Mouse (Mus musculus): Measurements from ENCODE around the gene Klk1b3. TPM values are rescaled to one million over a fixed set of nuclear protein-coding genes. Genes with fewer than 3 reads are reported as not detected.

Klk1b3 gene
- not detected in 2 replicates for polyA plus RNA-seq (2015; fragmentation: Nextera tagmentation; extraction: Ambion mirVana)

DNA sequence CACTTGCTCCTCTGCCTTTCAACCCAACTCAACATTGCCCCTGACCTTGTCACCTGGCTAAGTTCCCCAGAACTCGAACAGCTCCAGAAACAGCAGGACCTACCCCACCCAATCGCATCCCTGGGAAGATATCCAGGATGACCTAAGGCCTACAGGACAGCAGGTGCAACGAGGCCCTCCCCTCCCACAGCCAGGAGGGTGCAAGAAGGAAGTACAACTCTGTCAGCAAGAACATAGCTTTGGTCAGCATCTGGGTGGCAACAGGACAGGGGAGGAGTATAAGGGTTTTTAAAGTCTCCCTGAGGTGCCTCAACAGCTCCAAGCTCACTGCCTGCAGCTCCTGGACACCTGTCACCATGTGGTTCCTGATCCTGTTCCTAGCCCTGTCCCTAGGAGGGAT lies at the start of gene Klk1b3:
TSS of gene Klk1b3 (plus strand) at position 301 of the 400 bp plus-strand sequence.

GRCm38 (mm10) chr7:44187936-44188335 lies 10.1 kb upstream of the Klk1b3 start, which contains the start of gene Klk1b24:
TSS of gene Klk1b24 (plus strand) at chr7:44188236.

DNA sequence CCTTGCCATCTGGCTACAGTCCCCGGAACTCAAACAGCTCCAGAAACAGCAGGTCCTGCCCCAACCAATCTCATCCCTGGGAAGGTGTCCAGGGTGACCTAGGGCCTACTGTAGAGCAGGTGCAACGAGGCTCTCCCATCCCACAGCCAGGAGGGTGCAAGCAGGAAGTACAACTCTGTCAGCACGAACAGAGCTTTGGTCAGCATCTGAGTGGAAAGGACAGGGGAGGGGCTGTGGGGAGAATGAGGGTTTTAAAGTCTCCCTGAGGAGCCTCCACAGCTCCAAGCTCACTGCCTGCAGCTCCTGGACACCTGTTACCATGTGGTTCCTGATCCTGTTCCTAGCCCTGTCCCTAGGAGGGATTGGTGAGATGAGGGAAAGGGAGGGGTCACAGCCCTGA lies 9.1 kb downstream of the Klk1b3 start, which contains the start of gene Klk1b4:
TSS of gene Klk1b4 (plus strand) at position 301 of the 400 bp plus-strand sequence.

GRCm38 (mm10) chr7:44215645-44216044 lies 17.7 kb downstream of the Klk1b3 start, which contains the start of gene Klk1b5:
TSS of gene Klk1b5 (plus strand) at chr7:44215945.

DNA sequence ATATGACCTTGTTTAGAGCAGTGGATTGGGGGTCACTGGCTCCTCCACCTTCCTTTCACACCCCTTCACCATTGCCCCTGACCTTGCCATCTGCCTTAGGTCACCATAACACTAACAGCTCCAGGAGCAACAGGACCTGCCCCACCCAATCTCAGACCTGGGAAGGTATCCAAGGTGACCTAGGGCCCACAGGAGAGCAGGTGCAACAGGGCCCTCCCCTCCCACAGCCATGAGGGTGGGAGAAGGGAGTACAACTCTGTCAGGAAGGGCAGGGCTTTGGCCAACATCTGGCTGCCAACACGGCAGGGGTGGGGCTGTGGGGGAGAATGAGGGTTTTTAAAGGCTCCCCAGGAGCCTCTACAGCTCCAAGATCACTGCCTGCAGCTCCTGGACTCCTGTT lies 27.1 kb downstream of the Klk1b3 start, which contains the start of gene Klk1:
TSS of gene Klk1 (plus strand) at position 285 of the 400 bp plus-strand sequence.

DNA sequence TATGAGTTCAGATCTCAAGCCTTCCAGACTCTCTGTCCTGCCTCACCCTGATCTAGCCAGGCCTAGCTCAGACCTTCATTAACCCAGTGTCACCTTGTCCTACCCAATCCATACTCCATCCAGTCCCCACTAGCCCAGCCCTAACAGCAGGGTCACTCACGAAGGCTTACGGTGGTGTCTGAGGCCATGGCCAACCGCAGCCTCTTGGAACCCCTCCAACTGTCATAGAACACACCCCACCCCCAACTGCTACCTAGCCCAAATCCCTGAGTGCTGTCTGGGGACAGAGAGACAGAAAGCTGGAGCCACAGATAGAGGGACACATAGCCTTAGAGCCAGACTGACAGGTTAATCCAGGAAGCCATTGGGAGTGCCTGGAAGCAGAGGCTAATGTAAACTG lies 37.9 kb downstream of the Klk1b3 start, which contains the start of gene Gm36864:
TSS of gene Gm36864 (plus strand) at position 269 of the 400 bp plus-strand sequence.

GRCm38 (mm10) chr7:44246055-44246983 lies 48.3 kb downstream of the Klk1b3 start, which contains the start of the genes 1700028J19Rik and 2410002F23Rik:
TSS of gene 1700028J19Rik (minus strand) at chr7:44246695.
TSS of gene 2410002F23Rik (plus strand) at chr7:44246722.

Other genes with a start within 250 kb of the Klk1b3 start
- not detected in 2 replicates for gene Klk1b8, start 247.5 kb upstream of the Klk1b3 start, polyA plus RNA-seq (2015; fragmentation: Nextera tagmentation; extraction: Ambion mirVana)
- gene Klk1b1, start 231.4 kb upstream of the Klk1b3 start, polyA plus RNA-seq (2015; fragmentation: Nextera tagmentation; extraction: Ambion mirVana): not detected in 2 replicates
- not detected in 2 replicates for gene Klk1b9, start 222.1 kb upstream of the Klk1b3 start, polyA plus RNA-seq (2015; fragmentation: Nextera tagmentation; extraction: Ambion mirVana)
- gene Klk1b11, start 202.3 kb upstream of the Klk1b3 start, polyA plus RNA-seq (2015; fragmentation: Nextera tagmentation; extraction: Ambion mirVana): not detected in 2 replicates
- gene Klk1b26, start 186.0 kb upstream of the Klk1b3 start, polyA plus RNA-seq (2015; fragmentation: Nextera tagmentation; extraction: Ambion mirVana): not detected in 2 replicates
- not detected in 2 replicates for gene Klk1b27, start 145.9 kb upstream of the Klk1b3 start, polyA plus RNA-seq (2015; fragmentation: Nextera tagmentation; extraction: Ambion mirVana)
- gene Klk1b21, start 95.9 kb upstream of the Klk1b3 start, polyA plus RNA-seq (2015; fragmentation: Nextera tagmentation; extraction: Ambion mirVana): not detected in 2 replicates
- not detected in 2 replicates for gene Klk1b22, start 85.5 kb upstream of the Klk1b3 start, polyA plus RNA-seq (2015; fragmentation: Nextera tagmentation; extraction: Ambion mirVana)
- not detected in 2 replicates for gene Klk1b16, start 61.4 kb upstream of the Klk1b3 start, polyA plus RNA-seq (2015; fragmentation: Nextera tagmentation; extraction: Ambion mirVana)
- not detected in 2 replicates for gene Klk1b24, start 10.0 kb upstream of the Klk1b3 start, polyA plus RNA-seq (2015; fragmentation: Nextera tagmentation; extraction: Ambion mirVana)
- not detected in 2 replicates for gene Klk1b4, start 9.2 kb downstream of the Klk1b3 start, polyA plus RNA-seq (2015; fragmentation: Nextera tagmentation; extraction: Ambion mirVana)
- gene Klk1b5, start 17.8 kb downstream of the Klk1b3 start, polyA plus RNA-seq (2015; fragmentation: Nextera tagmentation; extraction: Ambion mirVana): not detected in 2 replicates
- not detected in 2 replicates for gene Klk1, start 27.2 kb downstream of the Klk1b3 start, polyA plus RNA-seq (2015; fragmentation: Nextera tagmentation; extraction: Ambion mirVana)
- 0.10 TPM in 1 of 2 replicates, not detected in the other for gene Gm36864, start 38.0 kb downstream of the Klk1b3 start, polyA plus RNA-seq (2015; fragmentation: Nextera tagmentation; extraction: Ambion mirVana)
- gene 1700028J19Rik, start 48.5 kb downstream of the Klk1b3 start, polyA plus RNA-seq (2015; fragmentation: Nextera tagmentation; extraction: Ambion mirVana): 2.0 and 2.2 TPM in 2 replicates
- gene 2410002F23Rik, start 48.5 kb downstream of the Klk1b3 start, polyA plus RNA-seq (2015; fragmentation: Nextera tagmentation; extraction: Ambion mirVana): 180 and 195 TPM in 2 replicates
- not detected in 2 replicates for gene Acp4, start 59.2 kb downstream of the Klk1b3 start, polyA plus RNA-seq (2015; fragmentation: Nextera tagmentation; extraction: Ambion mirVana)
- gene Gm15517, start 63.3 kb downstream of the Klk1b3 start, polyA plus RNA-seq (2015; fragmentation: Nextera tagmentation; extraction: Ambion mirVana): not detected in 2 replicates
- gene Clec11a, start 108.7 kb downstream of the Klk1b3 start, polyA plus RNA-seq (2015; fragmentation: Nextera tagmentation; extraction: Ambion mirVana): 5.7 and 7.1 TPM in 2 replicates
- gene Shank1, start 112.1 kb downstream of the Klk1b3 start, polyA plus RNA-seq (2015; fragmentation: Nextera tagmentation; extraction: Ambion mirVana): 52.8 and 59.3 TPM in 2 replicates
- 100 and 108 TPM in 2 replicates for gene Syt3, start 185.9 kb downstream of the Klk1b3 start, polyA plus RNA-seq (2015; fragmentation: Nextera tagmentation; extraction: Ambion mirVana)
- 4.4 and 6.2 TPM in 2 replicates for gene 1700008O03Rik, start 187.6 kb downstream of the Klk1b3 start, polyA plus RNA-seq (2015; fragmentation: Nextera tagmentation; extraction: Ambion mirVana)
- gene Lrrc4b, start 230.8 kb downstream of the Klk1b3 start, polyA plus RNA-seq (2015; fragmentation: Nextera tagmentation; extraction: Ambion mirVana): 27.6 and 27.7 TPM in 2 replicates